Mouse (Mus musculus): Measurements from ENCODE around the gene Zcchc10. TPM values are rescaled to one million over a fixed set of nuclear protein-coding genes. Genes with fewer than 3 reads are reported as not detected.
"Not testable (repeated sequence)": the region's sequence is repeated elsewhere in the genome, so short reads cannot be mapped to it uniquely, and the experiment has no call there.

Zcchc10 gene
- total RNA-seq (2021) = 10 to 100 TPM; 13.2 to 15.7 TPM

- intact Hi-C loops (cut with DNase I) = no loop called here
Observed at GRCm38 (mm10) chr11:53324512-53324968, at the start of gene Zcchc10. Gene Zcchc10 (plus strand): TSS chr11:53324679.

GRCm38 (mm10) chr11:53275358-53275757 lies 49.1 kb upstream of the Zcchc10 start:
- intact Hi-C loops (cut with DNase I) = no loop called here
- DNase-seq (ENCODE audit: low spot score in 2 of 2) = no peak

More at GRCm38 (mm10) chr11:53324512-53324968, at the start of gene Zcchc10:
- peak; percentile 89 to 93 for DNase-seq (ENCODE audit: low spot score in 2 of 2)

GRCm38 (mm10) chr11:53278411-53278810 lies 46.1 kb upstream of the Zcchc10 start:
- intact Hi-C loops (cut with DNase I) = no loop called here
- no peak for DNase-seq (ENCODE audit: low spot score in 2 of 2)

GRCm38 (mm10) chr11:53285885-53286284 lies 38.6 kb upstream of the Zcchc10 start:
- intact Hi-C loops (cut with DNase I) = no loop called here
- no peak for DNase-seq (ENCODE audit: low spot score in 2 of 2)

- intact Hi-C loops (cut with DNase I) = not testable (repeated sequence)
Observed at GRCm38 (mm10) chr11:53290187-53290586, 34.3 kb upstream of the Zcchc10 start.

GRCm38 (mm10) chr11:53290871-53291270 lies 33.6 kb upstream of the Zcchc10 start:
- intact Hi-C loops (cut with DNase I) = no loop called here
- DNase-seq (ENCODE audit: low spot score in 2 of 2) = no peak

More at GRCm38 (mm10) chr11:53290187-53290586, 34.3 kb upstream of the Zcchc10 start:
- DNase-seq (ENCODE audit: low spot score in 2 of 2) = not testable (repeated sequence)

- no peak for DNase-seq (ENCODE audit: low spot score in 2 of 2)
- intact Hi-C loops (cut with DNase I) = no loop called here
Observed at GRCm38 (mm10) chr11:53294441-53294840, 30.0 kb upstream of the Zcchc10 start.

- intact Hi-C loops (cut with DNase I) = no loop called here
Observed at GRCm38 (mm10) chr11:53296880-53297279, 27.6 kb upstream of the Zcchc10 start.

GRCm38 (mm10) chr11:53297947-53298860 lies 26.3 kb upstream of the Zcchc10 start:
- DNase-seq (ENCODE audit: low spot score in 2 of 2) = no peak
- intact Hi-C loops (cut with DNase I) = no loop called here

More at GRCm38 (mm10) chr11:53296880-53297279, 27.6 kb upstream of the Zcchc10 start:
- DNase-seq (ENCODE audit: low spot score in 2 of 2) = no peak

GRCm38 (mm10) chr11:53299551-53300329 lies 24.7 kb upstream of the Zcchc10 start:
- peak; percentile 50 to 56 for DNase-seq (ENCODE audit: low spot score in 2 of 2)
- intact Hi-C loops (cut with DNase I) = loop anchor here (2.0 kb wide), 1 partner anchor 51 kb away; the partner anchor contains the start of gene Aff4

- DNase-seq (ENCODE audit: low spot score in 2 of 2) = peak; percentile 99
- intact Hi-C loops (cut with DNase I) = loop anchor here (2.0 kb wide), 1 partner anchor 50 kb away; the partner anchor contains the start of gene Aff4
Observed at GRCm38 (mm10) chr11:53300330-53301166, 23.9 kb upstream of the Zcchc10 start, which contains the start of gene Hspa4. Gene Hspa4 (minus strand): TSS chr11:53300457.

GRCm38 (mm10) chr11:53301167-53301515 lies 23.3 kb upstream of the Zcchc10 start:
- intact Hi-C loops (cut with DNase I) = loop anchor here (2.0 kb wide), 1 partner anchor 50 kb away; the partner anchor contains the start of gene Aff4
- peak in 1 of 2 experiments; percentile 11 for DNase-seq (ENCODE audit: low spot score in 2 of 2)

- intact Hi-C loops (cut with DNase I) = no loop called here
- DNase-seq (ENCODE audit: low spot score in 2 of 2) = no peak
Observed at GRCm38 (mm10) chr11:53304044-53304840, 20.2 kb upstream of the Zcchc10 start.

GRCm38 (mm10) chr11:53306965-53307364 lies 17.5 kb upstream of the Zcchc10 start:
- peak in 1 of 2 experiments; percentile 24 for DNase-seq (ENCODE audit: low spot score in 2 of 2)
- intact Hi-C loops (cut with DNase I) = no loop called here

- intact Hi-C loops (cut with DNase I) = no loop called here
- no peak for DNase-seq (ENCODE audit: low spot score in 2 of 2)
Observed at GRCm38 (mm10) chr11:53307558-53308065, 16.9 kb upstream of the Zcchc10 start.

- DNase-seq (ENCODE audit: low spot score in 2 of 2) = no peak
- intact Hi-C loops (cut with DNase I) = no loop called here
Observed at GRCm38 (mm10) chr11:53308251-53308864, 16.1 kb upstream of the Zcchc10 start.

- intact Hi-C loops (cut with DNase I) = no loop called here
- no peak for DNase-seq (ENCODE audit: low spot score in 2 of 2)
Observed at GRCm38 (mm10) chr11:53308884-53309310, 15.6 kb upstream of the Zcchc10 start.

GRCm38 (mm10) chr11:53311385-53311784 lies 13.1 kb upstream of the Zcchc10 start:
- intact Hi-C loops (cut with DNase I) = no loop called here
- no peak for DNase-seq (ENCODE audit: low spot score in 2 of 2)
